ENCODE assay signal across 25 mouse cellular contexts in genomic region chr9:115545178-115545577, GRCm38 (mm10).
A peak's percentile ranks its signal among the peaks of the same experiment; 100 is the strongest.
DNase-seq lines count a peak whose midpoint lies in the region; ATAC-seq lines count a peak whose summit lies in the region.
"Had no signal": no experiment of that assay in that cellular context is flagged by ENCODE, and none has a peak within 500 bp of the region (broad histone marks: within the 10 kb centered on the region; RNA-seq: fewer than 3 reads in every experiment).

No protein-coding gene starts in this region.

- no peaks in the 10 kb centered on the region for H3K36me3 ChIP-seq in embryonic facial prominence, embryonic 14.5 days (ENCODE audit: control insufficient read depth, insufficient read depth, low read length)
- H3K36me3 ChIP-seq in embryonic facial prominence, embryonic 10.5 days (replicated peaks): no peaks in the 10 kb centered on the region
- H3K36me3 ChIP-seq: embryonic facial prominence, embryonic 12.5 days; forebrain, embryonic 15.5 days; G1E had no signal

- no peak overlapping the region for H3K27ac ChIP-seq in embryonic facial prominence, embryonic 14.5 days (replicated peaks; ENCODE audit: low read depth, low read length)
- no peak overlapping the region for H3K27ac ChIP-seq in embryonic facial prominence, embryonic 10.5 days (replicated peaks)
- H3K27ac ChIP-seq: embryonic facial prominence, embryonic 12.5 days; forebrain, embryonic 13.5 days; forebrain, embryonic 15.5 days had no signal

- H3K9ac ChIP-seq in embryonic facial prominence, embryonic 14.5 days (ENCODE audit: low read depth, low read length): no peak overlapping the region
- H3K9ac ChIP-seq: embryonic facial prominence, embryonic 12.5 days; forebrain, embryonic 13.5 days; forebrain, embryonic 15.5 days; forebrain, postnatal 0 days had no signal

- no peaks in the 10 kb centered on the region for H3K27me3 ChIP-seq in embryonic facial prominence, embryonic 14.5 days (replicated peaks; ENCODE audit: control insufficient read depth, insufficient read depth, low read length)
- no peaks in the 10 kb centered on the region for H3K27me3 ChIP-seq in embryonic facial prominence, embryonic 10.5 days (replicated peaks; ENCODE audit: low read depth, poor library complexity, severe bottlenecking)
- H3K27me3 ChIP-seq: CH12.LX; embryonic facial prominence, embryonic 12.5 days; forebrain, embryonic 13.5 days; forebrain, embryonic 15.5 days; Patski had no signal

- H3K4me1 ChIP-seq in embryonic facial prominence, embryonic 14.5 days (ENCODE audit: control insufficient read depth, insufficient read depth, low read length): peaks cover 18% of the 10 kb centered on the region
- H3K4me1 ChIP-seq in embryonic facial prominence, embryonic 10.5 days: peaks cover 31% of the 10 kb centered on the region

- H3K9me3 ChIP-seq in embryonic facial prominence, embryonic 14.5 days (ENCODE audit: control insufficient read depth, low read length): no peaks in the 10 kb centered on the region
- peaks cover 4% of the 10 kb centered on the region; the same call in 1 of the 2 replicates for H3K9me3 ChIP-seq in embryonic facial prominence, embryonic 10.5 days
- H3K9me3 ChIP-seq: embryonic facial prominence, embryonic 12.5 days; forebrain, embryonic 15.5 days had no signal

- ATAC-seq in embryonic facial prominence, embryonic 14.5 days (ENCODE audit: low read depth): no peak
- ATAC-seq: activated CD4-positive, CD25-positive, alpha-beta regulatory T cell, adult 4 months; CD4-positive, CD25-positive, alpha-beta regulatory T cell, adult 4 months; forebrain, embryonic 13.5 days; forebrain, embryonic 15.5 days; forebrain, postnatal 0 days; Patski had no signal

- no peak overlapping the region for H3K4me2 ChIP-seq in embryonic facial prominence, embryonic 14.5 days (ENCODE audit: low read depth, low read length)
- H3K4me2 ChIP-seq: embryonic facial prominence, embryonic 12.5 days; forebrain, embryonic 13.5 days; forebrain, embryonic 15.5 days had no signal

- no peak overlapping the region for H3K4me3 ChIP-seq in embryonic facial prominence, embryonic 14.5 days (ENCODE audit: low read depth, low read length)
- no peak overlapping the region for H3K4me3 ChIP-seq in embryonic facial prominence, embryonic 10.5 days
- H3K4me3 ChIP-seq: embryonic facial prominence, embryonic 12.5 days; forebrain, embryonic 13.5 days; forebrain, embryonic 15.5 days had no signal

- peak; percentile 46 for DNase-seq in embryonic facial prominence, embryonic 14.5 days (ENCODE audit: low spot score)
- no peak for DNase-seq in embryonic facial prominence, embryonic 10.5 days (ENCODE audit: low spot score)
- DNase-seq in layer of hippocampus, adult 9-11 months: peak; percentile 5
- DNase-seq in layer of hippocampus, adult 8-10 months (ENCODE audit: low spot score in 2 of 2): no peak
- peak; percentile 21 for DNase-seq in lung, postnatal 25 days (ENCODE audit: low spot score)
- no peak for DNase-seq in lung, postnatal 4 days
- DNase-seq: adrenal gland, adult 8-10 months; adrenal gland, postnatal 14 days; adrenal gland, postnatal 36 days; B cell, adult 2 months; cerebellum, adult 11-12 months; cerebellum, adult 2 months; cerebellum, adult 9-11 months; cerebellum, postnatal 14 days; cerebellum, postnatal 36 days; embryo, embryonic 11 days; forebrain, postnatal 0 days had no signal

- 72% methylated on average over 4 of the region's 4 CpGs for WGBS in embryonic facial prominence, embryonic 14.5 days
- 94% methylated on average over 4 of the region's 4 CpGs for WGBS in embryonic facial prominence, embryonic 10.5 days

Comparison
In these comparisons a context has a peak if more than half of its experiments do, and no peak if none do; other contexts are left out.
1. DNase-seq: peak in embryonic facial prominence, embryonic 14.5 days (single experiment), layer of hippocampus, adult 9-11 months (single experiment) and lung, postnatal 25 days (single experiment); none in embryonic facial prominence, embryonic 10.5 days (single experiment), layer of hippocampus, adult 8-10 months (0 of 2) and lung, postnatal 4 days (0 of 2).